Mouse (Mus musculus) embryonic stem cell, embryonic (primary cell): ENCODE results near the gene P3h3.

Experiments
- CTCF ChIA-PET, 4 experiments: fragments of 300-600 bp in 2 of 4; fragments of 350-600 bp in 2 of 4; sonication (Branson Sonifier 250); formaldehyde crosslinking; loops; one replicate each; lab custom pipeline; 2022; ENCODE audit warnings: inconsistent platforms in 2 of 4; lab: Charles Lee
- POLR2A ChIA-PET, 4 experiments: fragments of 300-600 bp in 2 of 4; fragments of 350-600 bp in 2 of 4; sonication (Branson Sonifier 250); formaldehyde crosslinking; loops; one replicate each; lab custom pipeline; 2022; ENCODE audit warnings: antibody characterized with exemption in 4 of 4, inconsistent platforms in 1 of 4; lab: Charles Lee

P3h3 gene

GRCm38 (mm10) chr6:124859725-124860124 lies 2.2 kb upstream of the P3h3 start:
- ChIA-PET CTCF (interaction anchor here (0.6 to 5.6 kb wide), 89 partner anchors 9 to 415 kb away, joined by 3 to 49 read pairs (median 4); partner anchors contain the start of genes Mlf2 (in 4 of the 4), Cdca3 (in 2 of the 4), Cops7a (in 2 of the 4) and Lpar5 (in 1 of the 4)), POLR2A (interaction anchor here in 3 of 4 experiments (0.5 to 3.3 kb wide), 46 partner anchors 9 to 619 kb away, joined by 3 to 31 read pairs (median 4); partner anchors contain the start of genes Cdca3 (in 3 of the 3), Mlf2 (in 3 of the 3), Cops7a (in 2 of the 3) and Usp5 (in 2 of the 3))

GRCm38 (mm10) chr6:124858561-124859318 lies 1.2 kb upstream of the P3h3 start:
- POLR2A ChIA-PET = interaction anchor here in 3 of 4 experiments (0.7 to 3.3 kb wide), 11 partner anchors 8 to 120 kb away, joined by 3 to 31 read pairs (median 9); partner anchors contain the start of genes Cdca3 (in 1 of the 3), Grcc10 (in 1 of the 3), Mlf2 (in 1 of the 3) and Usp5 (in 1 of the 3)
- CTCF ChIA-PET = interaction anchor here in 3 of 4 experiments (0.9 to 5.6 kb wide), 8 partner anchors 8 to 223 kb away, joined by 3 to 49 read pairs (median 12); partner anchors contain the start of gene Cdca3 (in 1 of the 3)

DNA sequence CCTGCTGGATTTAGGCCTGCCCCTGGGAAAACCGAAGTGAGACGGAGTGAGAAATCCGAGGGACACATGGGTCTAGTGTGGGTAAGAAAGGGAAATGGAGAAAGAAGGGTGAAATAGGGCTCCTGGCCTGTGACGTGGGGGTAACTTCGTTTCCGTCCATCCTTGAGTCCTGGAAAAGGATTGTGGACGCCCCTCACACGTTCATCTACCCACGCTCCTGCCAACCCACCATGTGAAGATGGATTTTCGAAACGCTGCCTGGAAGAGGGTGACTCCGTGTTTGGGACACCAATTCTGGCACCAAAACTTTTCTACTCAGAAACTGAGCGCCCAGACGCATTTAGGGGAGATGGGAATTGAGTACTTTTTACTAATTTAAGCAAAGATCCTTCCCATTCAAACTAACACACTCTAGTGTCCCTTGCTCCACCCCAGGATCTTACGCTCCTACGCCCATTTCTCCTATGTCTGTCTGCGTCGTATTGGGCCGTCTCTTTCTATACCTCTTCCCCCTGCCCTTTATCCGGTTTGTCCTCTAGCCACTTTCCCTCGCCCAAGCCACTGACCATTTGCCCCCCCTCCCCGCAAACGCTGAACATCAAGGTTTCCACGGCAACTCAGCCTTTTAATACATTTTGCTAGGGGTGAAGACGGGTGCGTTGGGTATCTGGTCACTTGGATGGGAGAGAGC lies 433 bp upstream of the P3h3 start:
- CTCF ChIA-PET = interaction anchor here (0.6 to 3.8 kb wide), 22 partner anchors 8 to 417 kb away, joined by 3 to 42 read pairs (median 10); partner anchors contain the start of genes Mlf2 (in 3 of the 4), Cdca3 (in 1 of the 4) and Usp5 (in 1 of the 4)
- POLR2A ChIA-PET = interaction anchor here (0.6 to 3.7 kb wide), 19 partner anchors 9 to 146 kb away, joined by 3 to 27 read pairs (median 6); partner anchors contain the start of genes Mlf2 (in 3 of the 4), Emg1 (in 1 of the 4), Grcc10 (in 1 of the 4) and Phb2 (in 1 of the 4)

- ChIA-PET CTCF (interaction anchor here (0.5 to 3.8 kb wide), 36 partner anchors 9 to 499 kb away, joined by 3 to 42 read pairs (median 5); partner anchors contain the start of genes Mlf2 (in 3 of the 4), Cdca3 (in 1 of the 4), Gnb3 (in 1 of the 4) and Usp5 (in 1 of the 4)), POLR2A (interaction anchor here (0.5 to 3.9 kb wide), 44 partner anchors 9 to 376 kb away, joined by 3 to 28 read pairs (median 5); partner anchors contain the start of genes Cdca3 (in 3 of the 4), Usp5 (in 3 of the 4), Grcc10 (in 2 of the 4) and Mlf2 (in 2 of the 4))
Observed at GRCm38 (mm10) chr6:124856321-124856720, 1.2 kb downstream of the P3h3 start.

DNA sequence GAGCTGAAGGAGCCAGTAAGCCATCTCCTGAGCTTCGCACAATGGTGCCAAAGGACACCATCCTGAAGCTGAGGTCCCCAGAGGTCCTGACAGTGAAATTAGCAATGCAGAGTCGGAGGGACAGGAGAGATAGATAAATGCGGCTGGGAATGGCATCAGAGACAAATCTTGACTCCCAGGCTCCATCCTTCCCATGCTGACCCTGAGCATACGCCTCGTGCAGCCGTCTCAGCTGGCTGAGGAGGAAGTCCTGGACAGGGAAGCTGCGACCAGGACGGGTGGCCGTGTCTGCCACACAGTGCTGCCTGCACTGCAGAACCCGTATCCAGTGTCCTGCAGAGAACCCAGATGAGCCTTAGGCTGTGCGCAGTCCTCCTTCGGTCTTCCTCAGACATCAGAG lies 2.9 kb downstream of the P3h3 start:
- ChIA-PET POLR2A (interaction anchor here (0.5 to 3.9 kb wide), 16 partner anchors 8 to 235 kb away, joined by 3 to 28 read pairs (median 6); partner anchors contain the start of genes Gpr162 (in 2 of the 4), Mlf2 (in 2 of the 4), Cdca3 (in 1 of the 4) and Usp5 (in 1 of the 4)), CTCF (interaction anchor here in 2 of 4 experiments (0.7 to 3.8 kb wide), 6 partner anchors 8 to 76 kb away, joined by 3 to 42 read pairs (median 21); partner anchors contain the start of gene Mlf2 (in 1 of the 2))

DNA sequence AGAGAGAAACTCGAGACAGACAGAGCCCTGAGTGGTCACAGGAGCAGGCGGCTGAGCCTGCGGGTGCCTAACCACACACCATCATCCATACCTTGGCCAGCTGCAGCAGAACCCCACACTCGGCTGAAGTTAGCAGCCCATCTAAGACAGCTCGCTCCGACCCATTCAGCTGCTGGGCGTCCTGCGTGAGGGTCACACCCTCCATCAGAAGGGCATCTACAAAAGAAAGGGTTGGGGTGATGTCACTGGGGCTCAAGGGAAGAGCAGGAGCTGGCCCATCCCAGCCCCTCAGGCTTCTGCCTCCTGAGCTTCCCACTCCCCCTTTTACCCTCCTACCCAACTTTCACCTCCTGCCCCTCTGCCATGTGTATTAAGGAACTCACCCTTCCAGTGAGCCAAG lies 7.0 kb downstream of the P3h3 start:
- CTCF ChIA-PET = interaction anchor here (0.5 to 3.1 kb wide), 33 partner anchors 9 to 231 kb away, joined by 3 to 24 read pairs (median 5); partner anchors contain the start of genes Gnb3 (in 3 of the 4), Cdca3 (in 2 of the 4), Mlf2 (in 2 of the 4) and Acrbp (in 1 of the 4)
- POLR2A ChIA-PET = interaction anchor here (0.5 to 8.2 kb wide), 52 partner anchors 9 to 315 kb away, joined by 3 to 77 read pairs (median 4); partner anchors contain the start of genes Cdca3 (in 3 of the 4), Mlf2 (in 3 of the 4), Usp5 (in 3 of the 4) and Grcc10 (in 2 of the 4)

DNA sequence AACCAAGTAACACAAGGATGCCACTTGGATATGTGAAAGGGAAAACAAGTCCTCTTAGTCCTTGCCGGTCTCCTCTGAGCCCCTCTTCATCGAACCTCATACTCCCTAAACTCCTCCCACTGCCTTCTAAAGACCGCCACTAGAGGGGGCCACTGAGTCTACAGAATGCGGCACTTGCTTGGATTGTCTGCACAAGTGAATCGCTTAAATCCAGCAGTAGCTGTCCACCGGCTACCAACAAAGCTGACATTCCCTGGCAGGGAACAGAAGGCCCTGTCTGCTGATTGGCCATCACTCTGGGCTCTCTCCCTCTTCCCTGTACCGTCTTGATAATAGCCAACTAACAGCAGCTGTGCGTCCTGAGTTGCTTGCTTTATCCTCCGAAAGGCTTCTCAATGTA lies 10.2 kb downstream of the P3h3 start:
- ChIA-PET POLR2A (interaction anchor here in 3 of 4 experiments (0.6 to 8.2 kb wide), 48 partner anchors 8 to 433 kb away, joined by 3 to 87 read pairs (median 4); partner anchors contain the start of genes Cdca3 (in 3 of the 3), Emg1 (in 2 of the 3), Mlf2 (in 2 of the 3) and Phb2 (in 2 of the 3)), CTCF (interaction anchor here (0.5 to 3.3 kb wide), 106 partner anchors 9 to 587 kb away, joined by 3 to 49 read pairs (median 4); partner anchors contain the start of genes Mlf2 (in 4 of the 4), P3h3 (in 3 of the 4), Cdca3 (in 2 of the 4) and Gpr162 (in 2 of the 4))

DNA sequence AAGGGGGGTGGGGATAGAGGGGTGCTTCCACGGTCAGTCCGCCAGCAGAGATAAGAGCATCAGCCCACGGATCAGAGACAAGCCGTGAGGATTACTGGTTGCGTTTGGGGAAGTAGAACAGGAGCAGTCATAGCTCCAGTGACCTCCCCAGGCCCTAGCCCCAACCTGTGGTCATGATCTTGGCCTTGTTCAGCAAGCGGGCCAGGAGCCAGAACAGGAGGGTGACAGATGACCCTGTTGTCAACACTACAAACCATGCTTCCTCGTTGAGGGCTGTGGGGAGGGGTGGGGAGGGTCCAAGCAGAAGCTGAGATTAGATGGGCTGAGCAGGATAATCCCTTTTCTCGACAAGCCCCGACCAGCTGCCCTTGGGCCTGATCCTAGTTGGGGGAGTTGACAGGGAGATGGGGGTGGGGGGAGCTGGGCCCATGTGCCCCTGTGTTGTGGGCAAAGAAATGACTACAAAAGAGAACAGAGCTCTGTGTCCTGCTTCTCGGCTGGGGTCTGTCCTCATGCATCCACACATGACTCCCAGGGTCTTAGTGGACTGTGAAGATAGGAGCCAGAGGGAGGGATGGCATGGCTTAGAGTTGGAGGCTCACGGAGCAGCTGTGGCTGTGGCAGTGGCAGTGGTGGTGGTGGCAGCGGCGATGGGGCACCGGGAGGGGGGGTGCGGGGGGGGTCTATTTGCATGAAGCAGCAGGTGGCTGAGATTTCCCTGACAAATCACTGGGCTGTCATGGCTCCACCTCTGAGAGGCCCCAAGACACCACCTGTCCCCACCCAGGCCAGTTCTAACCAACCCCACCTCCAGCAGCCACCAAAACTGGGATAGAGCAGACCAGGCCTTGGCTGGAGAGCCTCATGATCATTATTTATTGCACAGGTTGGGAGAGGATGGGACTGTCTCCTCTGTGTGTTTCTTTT lies 17.0 kb downstream of the P3h3 start, which contains the start of gene Gnb3:
Gnb3 (minus strand) TSS at position 35 of the 927 bp plus-strand sequence.
- POLR2A ChIA-PET = interaction anchor here (0.6 to 28.9 kb wide), 24 partner anchors 9 to 366 kb away, joined by 3 to 601 read pairs (median 4); partner anchors contain the start of genes Cdca3 (in 2 of the 4), Grcc10 (in 2 of the 4), Spsb2 (in 2 of the 4) and Usp5 (in 2 of the 4)

GRCm38 (mm10) chr6:124839805-124840204 lies 17.7 kb downstream of the P3h3 start:
- POLR2A ChIA-PET = interaction anchor here (0.6 to 28.9 kb wide), 23 partner anchors 8 to 365 kb away, joined by 3 to 601 read pairs (median 4); partner anchors contain the start of genes Cdca3 (in 2 of the 4), Grcc10 (in 2 of the 4), Spsb2 (in 2 of the 4) and Usp5 (in 2 of the 4)
- CTCF ChIA-PET = interaction anchor here (0.5 to 1.8 kb wide), 10 partner anchors 10 to 322 kb away, joined by 3 to 6 read pairs (median 4); partner anchors contain the start of genes Cdca3 (in 2 of the 4) and Usp5 (in 2 of the 4)

More for the DNA sequence above, 17.0 kb downstream of the P3h3 start, which contains the start of gene Gnb3:
- CTCF ChIA-PET = interaction anchor here (0.5 to 1.8 kb wide), 10 partner anchors 10 to 321 kb away, joined by 3 to 6 read pairs (median 4); partner anchors contain the start of genes Cdca3 (in 2 of the 4) and Usp5 (in 2 of the 4)

DNA sequence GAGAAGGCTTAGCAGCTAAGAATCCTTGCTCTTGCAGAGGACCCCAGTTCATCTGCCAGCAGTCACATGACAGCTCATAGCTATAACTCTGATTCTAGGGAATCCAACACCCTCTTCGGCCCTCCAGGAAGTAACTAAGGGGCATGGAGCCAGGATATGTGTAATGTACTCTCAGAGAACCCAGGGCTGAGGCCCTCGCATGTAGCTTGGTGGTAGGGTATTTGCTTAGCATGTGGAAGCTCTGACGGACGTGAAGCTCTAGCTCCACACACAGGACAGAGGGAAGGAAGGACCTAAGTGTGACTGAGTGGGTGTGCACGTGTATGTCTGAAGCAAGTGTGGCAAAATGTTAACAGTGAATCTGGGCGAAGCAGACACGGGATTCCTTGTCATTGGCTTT lies 21.1 kb downstream of the P3h3 start:
- ChIA-PET CTCF (interaction anchor here (0.5 to 2.3 kb wide), 9 partner anchors 11 to 215 kb away, joined by 3 to 12 read pairs (median 6); partner anchors contain the start of gene Mlf2 (in 1 of the 4)), POLR2A (interaction anchor here in 3 of 4 experiments (0.6 to 28.9 kb wide), 21 partner anchors 6 to 339 kb away, joined by 3 to 601 read pairs (median 5); partner anchors contain the start of genes Cdca3 (in 2 of the 3), Grcc10 (in 2 of the 3), Mlf2 (in 2 of the 3) and Usp5 (in 2 of the 3))

DNA sequence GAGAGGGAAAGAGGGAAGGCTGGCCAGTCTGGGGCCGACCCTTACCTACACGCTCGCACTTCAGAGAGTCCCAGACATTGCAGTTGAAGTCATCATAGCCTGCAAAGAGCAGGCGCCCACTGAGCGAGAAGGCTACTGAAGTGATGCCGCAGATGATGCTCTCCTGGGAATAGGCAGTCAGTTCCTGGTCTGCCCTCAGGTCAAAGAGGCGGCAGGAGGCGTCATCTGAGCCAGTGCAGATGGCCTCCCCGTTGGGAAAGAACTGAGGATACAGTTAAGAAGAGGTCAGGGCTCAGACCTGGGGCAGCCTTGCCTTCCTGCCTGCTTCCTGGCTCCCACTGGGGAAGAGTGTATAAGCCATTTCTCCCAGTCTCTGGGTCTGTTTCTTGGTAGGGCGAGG lies 22.0 kb downstream of the P3h3 start:
- CTCF ChIA-PET = interaction anchor here in 3 of 4 experiments (0.9 to 2.3 kb wide), 5 partner anchors 12 to 95 kb away, joined by 3 to 12 read pairs (median 3); partner anchors contain the start of gene Mlf2 (in 1 of the 3)
- POLR2A ChIA-PET = interaction anchor here in 3 of 4 experiments (0.6 to 28.9 kb wide), 18 partner anchors 7 to 330 kb away, joined by 3 to 601 read pairs (median 4); partner anchors contain the start of genes Grcc10 (in 2 of the 3), Spsb2 (in 2 of the 3), Tpi1 (in 2 of the 3) and Cdca3 (in 1 of the 3)

GRCm38 (mm10) chr6:124834512-124835081 lies 23.0 kb downstream of the P3h3 start:
- POLR2A ChIA-PET = interaction anchor here in 3 of 4 experiments (0.6 to 28.9 kb wide), 15 partner anchors 12 to 331 kb away, joined by 3 to 601 read pairs (median 5); partner anchors contain the start of genes Spsb2 (in 2 of the 3), Tpi1 (in 2 of the 3) and Grcc10 (in 1 of the 3)
- CTCF ChIA-PET = interaction anchor here in 2 of 4 experiments (1.3 to 2.3 kb wide), 2 partner anchors 13 kb away, joined by 3 to 12 read pairs; no protein-coding TSS in a partner anchor

GRCm38 (mm10) chr6:124831649-124832048 lies 25.9 kb downstream of the P3h3 start:
- ChIA-PET CTCF (interaction anchor here (0.6 to 5.0 kb wide), 23 partner anchors 10 to 583 kb away, joined by 3 to 33 read pairs (median 4); partner anchors contain the start of genes Mlf2 (in 1 of the 4), P3h3 (in 1 of the 4) and Pex5 (in 1 of the 4)), POLR2A (interaction anchor here (0.6 to 28.9 kb wide), 61 partner anchors 8 to 627 kb away, joined by 3 to 601 read pairs (median 5); partner anchors contain the start of genes Gnb3 (in 3 of the 4), Spsb2 (in 3 of the 4), Gapdh (in 2 of the 4) and Grcc10 (in 2 of the 4))
